Comparison of ENCODE assay signal across 10 mouse cellular contexts in genomic region chr4:41684931-41685453, GRCm38 (mm10). TPM values are rescaled to one million over a fixed set of nuclear protein-coding genes. Genes with fewer than 3 reads are reported as not detected.
A peak's percentile ranks its signal among the peaks of the same experiment; 100 is the strongest.
DNase-seq lines count a peak whose midpoint lies in the region; ATAC-seq and TF ChIP-seq lines count a peak whose summit lies in the region.
"Not testable (repeated sequence)": the region's sequence is repeated elsewhere in the genome, so short reads cannot be mapped to it uniquely, and the experiment has no call there.
"Had no signal": no experiment of that assay in that cellular context is flagged by ENCODE, and none has a peak within 500 bp of the region (broad histone marks: within the 10 kb centered on the region; RNA-seq: fewer than 3 reads in every experiment).

No protein-coding gene starts in this region.

- not testable (repeated sequence) for H3K4me2 ChIP-seq in forebrain, embryonic 11.5 days (ENCODE audit: low read depth, low read length, severe bottlenecking); midbrain, embryonic 14.5 days (ENCODE audit: low read length); neural tube, embryonic 14.5 days (ENCODE audit: low read depth, low read length)
- peak overlapping the region; percentile 41 for H3K4me2 ChIP-seq in forebrain, postnatal 0 days (ENCODE audit: low read depth)
- peak overlapping the region; percentile 45; the same call in 1 of the 2 replicates for H3K4me2 ChIP-seq in heart, embryonic 15.5 days
- H3K4me2 ChIP-seq in hindbrain, embryonic 15.5 days: 0 out of 2 replicates have a peak overlapping the region, but pooled peaks have one; percentile 45
- H3K4me2 ChIP-seq in lung, embryonic 15.5 days: peak overlapping the region; percentile 35

- TF ChIP-seq CTCF in forebrain, postnatal 0 days (IDR thresholded peaks at IDR 0.05; ENCODE audit: low read depth): not testable (repeated sequence)

- ATAC-seq in forebrain, embryonic 11.5 days (replicated peaks; ENCODE audit: low FRiP score); forebrain, postnatal 0 days; heart, embryonic 15.5 days (replicated peaks; ENCODE audit: insufficient number of reproducible peaks, insufficient read depth, low FRiP score, low read depth); hindbrain, embryonic 15.5 days (ENCODE audit: low FRiP score, low read depth); lung, embryonic 15.5 days (ENCODE audit: borderline replicate concordance, extremely low read depth, low FRiP score, low TSS enrichment): not testable (repeated sequence)
- ATAC-seq in midbrain, embryonic 14.5 days (ENCODE audit: low FRiP score, low TSS enrichment): peak; percentile 22; the same call in 1 of the 2 replicates
- ATAC-seq in neural tube, embryonic 14.5 days (ENCODE audit: low read depth): peak; percentile 19; the same call in 1 of the 2 replicates

- peak overlapping the region; percentile 64; the same call in 1 of the 2 replicates for H3K27ac ChIP-seq in forebrain, embryonic 11.5 days (ENCODE audit: low read depth, low read length)
- not testable (repeated sequence) for H3K27ac ChIP-seq in forebrain, postnatal 0 days (ENCODE audit: low read depth, low read length); heart, embryonic 15.5 days; hindbrain, embryonic 15.5 days (replicated peaks); lung, embryonic 15.5 days; neural tube, embryonic 14.5 days (ENCODE audit: low read depth, low read length)
- 0 out of 2 replicates have a peak overlapping the region, but pooled peaks have one; percentile 49 for H3K27ac ChIP-seq in midbrain, embryonic 14.5 days (replicated peaks; ENCODE audit: low read depth, low read length)

- WGBS in forebrain, embryonic 11.5 days: 1% methylated on average over 14 of the region's 14 CpGs
- WGBS in forebrain, postnatal 0 days: 0% methylated on average over 12 of the region's 14 CpGs
- WGBS in heart, embryonic 15.5 days: 1% methylated on average over 14 of the region's 14 CpGs
- WGBS in hindbrain, embryonic 15.5 days: under 1% methylated on average over 13 of the region's 14 CpGs
- WGBS in lung, embryonic 15.5 days: 1% methylated on average over 14 of the region's 14 CpGs
- 0% methylated on average over 14 of the region's 14 CpGs for WGBS in midbrain, embryonic 14.5 days
- 2% methylated on average over 14 of the region's 14 CpGs for WGBS in neural tube, embryonic 14.5 days

- peaks cover 16% of the 10 kb centered on the region for H3K4me1 ChIP-seq in forebrain, embryonic 11.5 days (replicated peaks; ENCODE audit: control insufficient read depth, insufficient read depth, low read length)
- H3K4me1 ChIP-seq in forebrain, postnatal 0 days (ENCODE audit: insufficient read depth); neural tube, embryonic 14.5 days (ENCODE audit: control insufficient read depth, insufficient read depth, low read length): not testable (repeated sequence)
- H3K4me1 ChIP-seq in heart, embryonic 15.5 days (replicated peaks): peaks cover 15% of the 10 kb centered on the region
- peaks cover 31% of the 10 kb centered on the region for H3K4me1 ChIP-seq in hindbrain, embryonic 15.5 days (replicated peaks)
- peaks cover 18% of the 10 kb centered on the region for H3K4me1 ChIP-seq in lung, embryonic 15.5 days
- H3K4me1 ChIP-seq in midbrain, embryonic 14.5 days (ENCODE audit: control insufficient read depth, insufficient read depth, low read length): peaks cover 15% of the 10 kb centered on the region

- H3K4me3 ChIP-seq in forebrain, embryonic 11.5 days (ENCODE audit: low read depth, low read length); forebrain, postnatal 0 days (ENCODE audit: low read depth, low read length); heart, embryonic 15.5 days; hindbrain, embryonic 15.5 days; lung, embryonic 15.5 days; midbrain, embryonic 14.5 days (replicated peaks; ENCODE audit: low read depth, low read length); neural tube, embryonic 14.5 days (ENCODE audit: low read depth, low read length): not testable (repeated sequence)

- not testable (repeated sequence) for H3K9ac ChIP-seq in forebrain, embryonic 11.5 days (ENCODE audit: low read length); forebrain, postnatal 0 days; heart, embryonic 15.5 days; hindbrain, embryonic 15.5 days; lung, embryonic 15.5 days; midbrain, embryonic 14.5 days (replicated peaks; ENCODE audit: low read length); neural tube, embryonic 14.5 days (replicated peaks; ENCODE audit: low read depth, low read length)

- not testable (repeated sequence) for H3K36me3 ChIP-seq in forebrain, embryonic 11.5 days (ENCODE audit: control insufficient read depth, insufficient read depth, low read length); forebrain, postnatal 0 days (ENCODE audit: insufficient read depth); heart, embryonic 15.5 days; hindbrain, embryonic 15.5 days; lung, embryonic 15.5 days; midbrain, embryonic 14.5 days (ENCODE audit: control insufficient read depth, insufficient read depth, low read length); neural tube, embryonic 14.5 days (ENCODE audit: control insufficient read depth, insufficient read depth, low read length)

- not testable (repeated sequence) for H3K9me3 ChIP-seq in forebrain, embryonic 11.5 days (ENCODE audit: control insufficient read depth, low read length); forebrain, postnatal 0 days (ENCODE audit: low read length); heart, embryonic 15.5 days (replicated peaks); hindbrain, embryonic 15.5 days; lung, embryonic 15.5 days; midbrain, embryonic 14.5 days (ENCODE audit: control insufficient read depth, low read length); neural tube, embryonic 14.5 days (ENCODE audit: control insufficient read depth, low read length)

- H3K27me3 ChIP-seq in forebrain, embryonic 11.5 days (ENCODE audit: control insufficient read depth, insufficient read depth, low read length); forebrain, postnatal 0 days (ENCODE audit: insufficient read depth, low read length); hindbrain, embryonic 15.5 days; lung, embryonic 15.5 days; midbrain, embryonic 14.5 days (ENCODE audit: control insufficient read depth, insufficient read depth, low read length); neural tube, embryonic 14.5 days (ENCODE audit: control insufficient read depth, insufficient read depth, low read length): not testable (repeated sequence)
- peaks cover 14% of the 10 kb centered on the region; the same call in 1 of the 2 replicates for H3K27me3 ChIP-seq in heart, embryonic 15.5 days

- peak; percentile 60 for DNase-seq in embryo, embryonic 11 days
- DNase-seq in forebrain, embryonic 11.5 days (ENCODE audit: low spot score): peak; percentile 59
- DNase-seq in forebrain, postnatal 0 days; midbrain, embryonic 14.5 days: not testable (repeated sequence)

RNA-seq across cellular contexts. Expression of gene Cntfr, which starts 11.9 kb away (rescaled TPM):
- polyA plus RNA-seq in forebrain, embryonic 11.5 days (2014; fragmentation: Nextera tagmentation; extraction: Ambion mirVana): 35.2 and 37.1 TPM in 2 replicates
- total RNA-seq in forebrain, postnatal 0 days (2014; rRNA removed): 24.7 and 25.9 TPM in 2 replicates
- polyA plus RNA-seq in forebrain, postnatal 0 days (2015; fragmentation: Nextera tagmentation; extraction: Ambion mirVana): 13.6 and 14.2 TPM in 2 replicates
- 2.0 and 3.9 TPM in 2 replicates for polyA plus RNA-seq in heart, embryonic 15.5 days (2015; fragmentation: Nextera tagmentation; extraction: Ambion mirVana)
- polyA plus RNA-seq in hindbrain, embryonic 15.5 days (2015; fragmentation: Nextera tagmentation; extraction: Ambion mirVana): 29.1 and 33.0 TPM in 2 replicates
- polyA plus RNA-seq in lung, embryonic 15.5 days (2015; fragmentation: Nextera tagmentation; extraction: Ambion mirVana): 7.8 TPM in 2 replicates
- polyA plus RNA-seq in midbrain, embryonic 14.5 days (2014; fragmentation: Nextera tagmentation; extraction: Ambion mirVana): 23.9 and 46.8 TPM in 2 replicates
- 15.6 and 19.9 TPM in 2 replicates for polyA plus RNA-seq in neural tube, embryonic 14.5 days (2014; fragmentation: Nextera tagmentation; extraction: Ambion mirVana)
- total RNA-seq: megakaryocyte, adult 5-6 weeks; monocyte, adult 5-6 weeks had no signal

RNA-seq across cellular contexts. Expression of gene Il11ra1, which starts 14.8 kb away (rescaled TPM):
- polyA plus RNA-seq in forebrain, embryonic 11.5 days (2014; fragmentation: Nextera tagmentation; extraction: Ambion mirVana): 65.0 and 66.9 TPM in 2 replicates
- 16.8 and 17.2 TPM in 2 replicates for total RNA-seq in forebrain, postnatal 0 days (2014; rRNA removed)
- 29.1 and 31.2 TPM in 2 replicates for polyA plus RNA-seq in forebrain, postnatal 0 days (2015; fragmentation: Nextera tagmentation; extraction: Ambion mirVana)
- 130 and 164 TPM in 2 replicates for polyA plus RNA-seq in heart, embryonic 15.5 days (2015; fragmentation: Nextera tagmentation; extraction: Ambion mirVana)
- 39.4 and 41.6 TPM in 2 replicates for polyA plus RNA-seq in hindbrain, embryonic 15.5 days (2015; fragmentation: Nextera tagmentation; extraction: Ambion mirVana)
- polyA plus RNA-seq in lung, embryonic 15.5 days (2015; fragmentation: Nextera tagmentation; extraction: Ambion mirVana): 131 and 136 TPM in 2 replicates
- polyA plus RNA-seq in midbrain, embryonic 14.5 days (2014; fragmentation: Nextera tagmentation; extraction: Ambion mirVana): 28.1 and 32.1 TPM in 2 replicates
- polyA plus RNA-seq in neural tube, embryonic 14.5 days (2014; fragmentation: Nextera tagmentation; extraction: Ambion mirVana): 26.2 and 47.2 TPM in 2 replicates

RNA-seq across cellular contexts. Expression of gene Rpp25l, which starts 28.3 kb away (rescaled TPM):
- polyA plus RNA-seq in forebrain, embryonic 11.5 days (2014; fragmentation: Nextera tagmentation; extraction: Ambion mirVana): 92.0 and 92.5 TPM in 2 replicates
- 36.3 and 44.4 TPM in 2 replicates for total RNA-seq in forebrain, postnatal 0 days (2014; rRNA removed)
- polyA plus RNA-seq in forebrain, postnatal 0 days (2015; fragmentation: Nextera tagmentation; extraction: Ambion mirVana): 43.0 and 52.0 TPM in 2 replicates
- polyA plus RNA-seq in heart, embryonic 15.5 days (2015; fragmentation: Nextera tagmentation; extraction: Ambion mirVana): 42.7 and 47.4 TPM in 2 replicates
- 58.7 and 58.8 TPM in 2 replicates for polyA plus RNA-seq in hindbrain, embryonic 15.5 days (2015; fragmentation: Nextera tagmentation; extraction: Ambion mirVana)
- 80.4 and 89.8 TPM in 2 replicates for polyA plus RNA-seq in lung, embryonic 15.5 days (2015; fragmentation: Nextera tagmentation; extraction: Ambion mirVana)
- 62.2 and 64.1 TPM in 2 replicates for polyA plus RNA-seq in midbrain, embryonic 14.5 days (2014; fragmentation: Nextera tagmentation; extraction: Ambion mirVana)
- polyA plus RNA-seq in neural tube, embryonic 14.5 days (2014; fragmentation: Nextera tagmentation; extraction: Ambion mirVana): 61.3 and 65.5 TPM in 2 replicates

RNA-seq across cellular contexts. Expression of gene Dctn3, which starts 38.0 kb away (rescaled TPM):
- polyA plus RNA-seq in forebrain, embryonic 11.5 days (2014; fragmentation: Nextera tagmentation; extraction: Ambion mirVana): 135 and 142 TPM in 2 replicates
- 184 and 251 TPM in 2 replicates for total RNA-seq in forebrain, postnatal 0 days (2014; rRNA removed)
- polyA plus RNA-seq in forebrain, postnatal 0 days (2015; fragmentation: Nextera tagmentation; extraction: Ambion mirVana): 378 and 438 TPM in 2 replicates
- 122 and 125 TPM in 2 replicates for polyA plus RNA-seq in heart, embryonic 15.5 days (2015; fragmentation: Nextera tagmentation; extraction: Ambion mirVana)
- polyA plus RNA-seq in hindbrain, embryonic 15.5 days (2015; fragmentation: Nextera tagmentation; extraction: Ambion mirVana): 298 and 299 TPM in 2 replicates
- polyA plus RNA-seq in lung, embryonic 15.5 days (2015; fragmentation: Nextera tagmentation; extraction: Ambion mirVana): 133 and 136 TPM in 2 replicates
- 249 and 299 TPM in 2 replicates for polyA plus RNA-seq in midbrain, embryonic 14.5 days (2014; fragmentation: Nextera tagmentation; extraction: Ambion mirVana)
- 259 and 281 TPM in 2 replicates for polyA plus RNA-seq in neural tube, embryonic 14.5 days (2014; fragmentation: Nextera tagmentation; extraction: Ambion mirVana)

RNA-seq across cellular contexts. Expression of gene Enho, which starts 44.9 kb away (rescaled TPM):
- 28.1 and 34.5 TPM in 2 replicates for polyA plus RNA-seq in forebrain, embryonic 11.5 days (2014; fragmentation: Nextera tagmentation; extraction: Ambion mirVana)
- 106 and 130 TPM in 2 replicates for total RNA-seq in forebrain, postnatal 0 days (2014; rRNA removed)
- 117 and 122 TPM in 2 replicates for polyA plus RNA-seq in forebrain, postnatal 0 days (2015; fragmentation: Nextera tagmentation; extraction: Ambion mirVana)
- polyA plus RNA-seq in heart, embryonic 15.5 days (2015; fragmentation: Nextera tagmentation; extraction: Ambion mirVana): 3.3 and 5.8 TPM in 2 replicates
- 106 and 122 TPM in 2 replicates for polyA plus RNA-seq in hindbrain, embryonic 15.5 days (2015; fragmentation: Nextera tagmentation; extraction: Ambion mirVana)
- 8.1 and 9.7 TPM in 2 replicates for polyA plus RNA-seq in lung, embryonic 15.5 days (2015; fragmentation: Nextera tagmentation; extraction: Ambion mirVana)
- polyA plus RNA-seq in midbrain, embryonic 14.5 days (2014; fragmentation: Nextera tagmentation; extraction: Ambion mirVana): 121 and 154 TPM in 2 replicates
- polyA plus RNA-seq in neural tube, embryonic 14.5 days (2014; fragmentation: Nextera tagmentation; extraction: Ambion mirVana): 109 and 134 TPM in 2 replicates
- total RNA-seq: megakaryocyte, adult 5-6 weeks; monocyte, adult 5-6 weeks had no signal
